Mouse (Mus musculus): ENCODE results near the gene Tdrd1. TPM values are rescaled to one million over a fixed set of nuclear protein-coding genes. Genes with fewer than 3 reads are reported as not detected.

Tdrd1 gene
- polyA plus RNA-seq, 1 experiment from 2014 or later = 1.1 TPM

DNA sequence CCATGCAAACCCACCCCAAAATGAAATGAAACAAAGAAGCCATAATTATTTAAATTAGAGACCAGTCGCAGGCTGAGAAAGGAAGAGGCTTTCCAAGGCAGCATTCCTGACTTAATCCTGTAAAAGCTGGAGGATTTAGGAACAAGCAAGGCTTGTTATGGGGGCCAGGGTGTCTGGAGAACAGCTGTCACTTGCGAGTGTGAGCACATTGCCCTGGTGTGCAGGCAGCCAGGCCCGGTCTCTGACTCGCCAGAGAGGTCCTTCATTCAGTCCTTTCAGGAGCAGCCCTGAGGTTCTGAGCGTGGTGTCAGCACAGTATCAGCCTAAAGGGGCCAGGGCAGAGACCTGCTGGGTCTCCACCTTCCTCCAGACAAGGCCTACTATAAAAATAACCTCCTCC is 62.6 kb downstream of the Tdrd1 start:
- Histone ChIP-seq H3K4me2 (no peak overlapping the region), H3K4me3 (replicated peaks) (no peak overlapping the region), H3K36me3 (no peaks in the 10 kb centered on the region), H3K9ac (replicated peaks) (no peak overlapping the region), H3K27me3 (replicated peaks) (no peaks in the 10 kb centered on the region), H3K4me1 (no peaks in the 10 kb centered on the region), H3K27ac (replicated peaks) (no peak overlapping the region), H3K9me3 (replicated peaks) (no peaks in the 10 kb centered on the region)
- WGBS = 84% methylated on average over 5 of the region's 5 CpGs
- ATAC-seq (ENCODE audit: low FRiP score) = no peak

DNA sequence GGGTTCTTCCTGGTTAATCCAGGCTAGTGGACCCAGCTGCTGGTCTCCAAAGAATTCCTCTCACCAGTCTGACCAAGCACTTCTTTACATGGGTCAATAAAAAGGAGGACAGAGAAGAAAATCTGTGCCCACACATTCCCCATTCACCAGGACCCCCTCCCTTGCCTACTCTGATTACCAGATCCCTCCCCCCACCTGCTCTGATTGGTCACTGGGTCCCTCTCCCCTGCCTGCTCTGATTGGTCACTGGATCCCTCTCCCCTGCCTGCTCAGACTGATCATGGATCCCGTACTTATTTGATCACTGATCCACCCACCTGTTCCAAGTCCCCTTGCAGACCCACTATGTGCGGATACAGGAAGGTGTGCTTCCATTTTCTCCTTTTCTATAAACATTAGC is 65.4 kb downstream of the Tdrd1 start:
- 39% methylated on average over 2 of the region's 2 CpGs for WGBS
- ATAC-seq (ENCODE audit: low FRiP score) = no peak

DNA sequence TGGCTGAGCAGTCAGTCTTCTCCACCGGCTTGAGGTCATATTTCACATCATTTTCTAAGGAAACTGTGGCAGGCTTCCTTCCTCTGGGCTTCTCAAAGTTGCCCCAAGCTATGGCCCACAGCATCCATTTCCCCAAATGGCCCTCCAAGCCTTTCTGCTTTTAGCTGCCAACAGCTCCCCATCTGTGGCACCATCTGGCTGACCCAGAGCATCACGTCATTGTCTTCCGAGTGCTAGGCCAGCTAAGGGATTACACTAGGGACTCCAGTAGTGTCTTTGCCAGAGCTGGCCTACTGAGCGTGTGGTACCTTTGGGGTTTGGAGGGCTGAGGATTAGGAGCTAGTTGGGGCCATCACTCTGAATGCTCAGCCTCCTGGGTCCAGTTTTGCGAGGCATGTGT is 66.6 kb downstream of the Tdrd1 start:
- H3K9ac ChIP-seq (replicated peaks) = no peak overlapping the region
- H3K4me3 ChIP-seq (replicated peaks) = no peak overlapping the region
- no peaks in the 10 kb centered on the region for H3K4me1 ChIP-seq
- WGBS = 67% methylated on average over 5 of the region's 5 CpGs
- no peaks in the 10 kb centered on the region for H3K9me3 ChIP-seq (replicated peaks)
- H3K27me3 ChIP-seq (replicated peaks) = no peaks in the 10 kb centered on the region
- H3K27ac ChIP-seq (replicated peaks) = no peak overlapping the region
- H3K4me2 ChIP-seq = no peak overlapping the region
- H3K36me3 ChIP-seq = no peaks in the 10 kb centered on the region
- no peak for ATAC-seq (ENCODE audit: low FRiP score)

More for the DNA sequence above, 65.4 kb downstream of the Tdrd1 start:
- Histone ChIP-seq H3K9me3 (replicated peaks) (no peaks in the 10 kb centered on the region), H3K4me3 (replicated peaks) (no peak overlapping the region), H3K4me1 (no peaks in the 10 kb centered on the region), H3K9ac (replicated peaks) (no peak overlapping the region), H3K36me3 (no peaks in the 10 kb centered on the region), H3K4me2 (no peak overlapping the region), H3K27ac (replicated peaks) (no peak overlapping the region), H3K27me3 (replicated peaks) (no peaks in the 10 kb centered on the region)

DNA sequence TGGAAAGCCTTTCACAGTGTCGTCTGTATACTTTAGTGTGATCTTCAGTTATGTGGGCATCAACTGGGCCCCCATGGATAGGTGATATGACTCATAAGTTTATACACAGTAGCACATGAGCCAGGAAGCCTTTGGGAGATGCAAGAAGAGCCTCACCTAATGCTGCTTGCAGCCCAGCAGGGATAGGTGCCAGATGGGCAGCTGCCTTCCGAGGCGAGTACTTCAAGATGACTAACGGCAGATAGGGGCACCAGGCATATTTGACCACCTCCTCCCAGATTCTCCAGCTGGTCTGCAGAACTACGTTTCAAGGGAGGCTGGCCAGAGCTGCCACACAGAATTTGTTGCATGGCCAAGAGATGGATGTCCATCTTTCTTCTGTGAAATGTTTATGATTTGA is 67.3 kb downstream of the Tdrd1 start:
- Histone ChIP-seq H3K27ac (replicated peaks) (no peak overlapping the region), H3K27me3 (replicated peaks) (no peaks in the 10 kb centered on the region), H3K9me3 (replicated peaks) (no peaks in the 10 kb centered on the region), H3K9ac (replicated peaks) (no peak overlapping the region), H3K36me3 (no peaks in the 10 kb centered on the region), H3K4me2 (no peak overlapping the region), H3K4me1 (no peaks in the 10 kb centered on the region), H3K4me3 (replicated peaks) (no peak overlapping the region)
- WGBS = 86% methylated on average over 5 of the region's 5 CpGs
- ATAC-seq (ENCODE audit: low FRiP score) = no peak

DNA sequence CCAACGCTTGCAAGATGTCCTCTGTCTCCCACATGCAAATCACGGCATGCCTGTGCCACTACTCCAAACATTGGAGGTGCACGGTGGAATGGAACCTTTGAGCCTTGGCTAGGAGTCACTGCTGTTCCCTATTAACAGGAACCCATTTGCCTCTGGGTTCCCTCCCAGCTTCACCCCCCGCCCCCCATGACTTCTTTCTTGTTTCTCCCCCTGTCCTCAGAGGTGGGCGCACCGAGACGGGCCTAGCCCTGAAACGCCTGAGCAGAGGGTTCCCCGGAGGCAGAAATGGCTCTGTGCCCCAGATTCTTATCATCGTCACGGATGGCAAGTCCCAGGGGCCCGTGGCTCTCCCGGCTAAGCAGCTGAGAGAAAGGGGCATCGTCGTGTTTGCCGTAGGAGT is 71.6 kb downstream of the Tdrd1 start:
- Histone ChIP-seq H3K4me1 (no peaks in the 10 kb centered on the region), H3K27me3 (replicated peaks) (no peaks in the 10 kb centered on the region), H3K9ac (replicated peaks) (no peak overlapping the region), H3K4me3 (replicated peaks) (no peak overlapping the region), H3K27ac (replicated peaks) (no peak overlapping the region), H3K9me3 (replicated peaks) (no peaks in the 10 kb centered on the region), H3K4me2 (no peak overlapping the region), H3K36me3 (no peaks in the 10 kb centered on the region)
- ATAC-seq (ENCODE audit: low FRiP score) = no peak
- 77% methylated on average over 16 of the region's 16 CpGs for WGBS

DNA sequence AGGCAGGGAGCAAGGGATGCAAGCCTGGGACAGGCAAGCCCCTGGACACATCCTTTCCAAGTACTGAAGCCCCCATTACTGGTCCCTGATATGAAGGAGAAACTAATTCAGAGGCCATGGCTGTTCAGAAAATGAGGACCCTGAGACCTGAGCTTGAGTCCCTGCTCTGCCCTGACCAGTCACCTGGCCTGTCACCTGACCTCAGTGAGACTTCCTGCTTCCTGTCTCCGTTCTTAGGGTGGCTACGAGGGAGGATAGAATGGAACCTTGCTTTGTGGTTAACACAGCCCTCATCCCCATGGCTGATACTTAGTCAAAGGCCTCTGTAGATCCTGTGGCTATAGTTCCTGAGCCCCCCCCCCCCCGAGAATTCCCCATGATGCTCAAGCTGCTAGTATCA is 78.1 kb downstream of the Tdrd1 start:
- no peak for ATAC-seq (ENCODE audit: low FRiP score)
- no peak overlapping the region for H3K27ac ChIP-seq (replicated peaks)
- no peak overlapping the region for H3K4me3 ChIP-seq (replicated peaks)
- peaks cover 9% of the 10 kb centered on the region for H3K4me1 ChIP-seq
- 85% methylated on average over 3 of the region's 3 CpGs for WGBS
- no peak overlapping the region for H3K4me2 ChIP-seq
- H3K27me3 ChIP-seq (replicated peaks) = no peaks in the 10 kb centered on the region
- H3K36me3 ChIP-seq = no peaks in the 10 kb centered on the region
- no peaks in the 10 kb centered on the region for H3K9me3 ChIP-seq (replicated peaks)
- H3K9ac ChIP-seq (replicated peaks) = no peak overlapping the region

DNA sequence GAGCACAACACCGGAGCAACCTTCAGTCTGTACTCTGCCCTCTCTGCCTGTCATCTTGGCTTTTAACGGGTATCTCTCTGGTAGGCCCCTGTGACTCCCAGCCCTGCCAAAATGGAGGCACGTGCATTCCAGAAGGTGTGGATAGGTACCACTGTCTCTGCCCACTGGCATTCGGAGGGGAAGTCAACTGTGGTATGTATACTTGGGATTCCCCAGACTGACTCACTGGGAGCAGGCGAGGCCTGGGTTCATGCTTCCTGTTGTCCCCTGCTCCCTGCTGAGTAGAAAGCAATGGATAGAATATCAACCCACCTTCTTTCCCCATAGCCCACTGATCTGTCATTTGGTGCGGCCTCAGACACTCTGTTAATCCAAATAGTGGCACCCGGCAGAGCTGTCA is 79.4 kb downstream of the Tdrd1 start:
- no peak overlapping the region for H3K4me3 ChIP-seq (replicated peaks)
- no peaks in the 10 kb centered on the region for H3K9me3 ChIP-seq (replicated peaks)
- H3K4me2 ChIP-seq = no peak overlapping the region
- H3K9ac ChIP-seq (replicated peaks) = no peak overlapping the region
- no peaks in the 10 kb centered on the region for H3K36me3 ChIP-seq
- peaks cover 9% of the 10 kb centered on the region for H3K4me1 ChIP-seq
- no peaks in the 10 kb centered on the region for H3K27me3 ChIP-seq (replicated peaks)
- ATAC-seq (ENCODE audit: low FRiP score) = no peak
- 89% methylated on average over 7 of the region's 7 CpGs for WGBS
- H3K27ac ChIP-seq (replicated peaks) = no peak overlapping the region

DNA sequence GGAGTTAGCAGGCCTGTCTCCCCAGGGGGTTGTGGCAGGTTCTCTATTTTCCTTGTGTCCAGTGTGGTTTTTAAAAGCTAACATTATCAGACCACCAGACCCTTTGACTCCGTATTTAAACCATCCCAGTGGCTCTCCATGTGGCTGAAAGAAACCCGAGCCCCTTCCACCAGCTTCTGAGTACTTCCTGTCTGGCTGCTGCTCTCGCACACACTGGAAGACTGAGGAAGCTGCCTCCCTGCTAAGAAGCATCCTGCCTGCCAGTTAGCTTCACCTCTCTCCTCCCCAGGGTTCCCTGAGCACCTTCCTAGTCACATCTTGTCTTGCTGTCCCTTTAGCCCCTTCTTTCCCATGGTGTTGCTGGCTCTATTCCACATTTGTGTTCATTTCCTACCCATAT is 81.8 kb downstream of the Tdrd1 start:
- H3K4me3 ChIP-seq (replicated peaks) = no peak overlapping the region
- no peaks in the 10 kb centered on the region for H3K27me3 ChIP-seq (replicated peaks)
- H3K9me3 ChIP-seq (replicated peaks) = no peaks in the 10 kb centered on the region
- H3K36me3 ChIP-seq = no peaks in the 10 kb centered on the region
- peaks cover 9% of the 10 kb centered on the region for H3K4me1 ChIP-seq
- 55% methylated on average over 3 of the region's 3 CpGs for WGBS
- H3K4me2 ChIP-seq = no peak overlapping the region
- no peak overlapping the region for H3K9ac ChIP-seq (replicated peaks)
- no peak overlapping the region for H3K27ac ChIP-seq (replicated peaks)
- no peak for ATAC-seq (ENCODE audit: low FRiP score)

DNA sequence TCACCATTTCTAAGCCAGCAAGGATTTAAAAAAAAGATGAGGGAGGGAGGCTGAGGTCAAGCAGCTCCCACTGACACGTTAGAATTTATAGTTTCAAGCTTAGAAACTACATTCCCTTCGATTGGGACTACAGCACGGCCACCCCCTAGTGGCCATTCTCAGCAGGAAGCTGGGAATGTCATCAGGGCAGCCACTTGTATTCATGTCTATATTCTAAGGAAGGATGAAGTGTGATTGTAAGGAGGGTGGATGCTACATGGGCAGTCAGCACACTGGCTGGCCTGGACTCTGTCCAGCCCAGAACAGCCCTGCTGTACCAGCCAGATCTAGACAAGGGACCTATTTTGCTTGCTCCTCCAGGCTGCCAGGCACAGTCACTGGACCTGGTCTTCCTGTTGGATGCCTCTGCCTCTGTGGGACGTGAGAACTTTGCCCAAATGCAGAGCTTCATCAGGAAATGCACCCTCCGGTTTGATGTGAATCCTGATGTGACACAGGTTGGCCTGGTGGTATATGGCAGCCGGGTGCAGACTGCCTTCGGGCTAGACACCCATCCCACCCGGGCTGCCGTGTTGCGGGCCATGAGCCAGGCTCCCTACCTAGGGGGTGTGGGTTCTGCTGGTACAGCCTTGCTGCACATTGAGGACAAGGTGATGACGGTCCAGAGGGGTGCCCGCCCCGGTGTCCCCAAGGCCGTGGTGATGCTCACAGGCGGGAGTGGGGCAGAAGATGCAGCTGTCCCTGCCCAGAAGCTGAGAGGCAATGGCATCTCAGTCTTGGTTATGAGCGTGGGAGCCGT is 82.7 kb downstream of the Tdrd1 start:
- WGBS = 75% methylated on average over 17 of the region's 17 CpGs
- no peaks in the 10 kb centered on the region for H3K36me3 ChIP-seq
- no peaks in the 10 kb centered on the region for H3K9me3 ChIP-seq (replicated peaks)
- H3K27ac ChIP-seq (replicated peaks) = no peak overlapping the region
- H3K27me3 ChIP-seq (replicated peaks) = no peaks in the 10 kb centered on the region
- no peak overlapping the region for H3K4me2 ChIP-seq
- H3K4me3 ChIP-seq (replicated peaks) = no peak overlapping the region
- no peak overlapping the region for H3K9ac ChIP-seq (replicated peaks)
- H3K4me1 ChIP-seq = peaks cover 9% of the 10 kb centered on the region
- ATAC-seq (ENCODE audit: low FRiP score) = peak; percentile 59; the same call in 1 of the 2 replicates

DNA sequence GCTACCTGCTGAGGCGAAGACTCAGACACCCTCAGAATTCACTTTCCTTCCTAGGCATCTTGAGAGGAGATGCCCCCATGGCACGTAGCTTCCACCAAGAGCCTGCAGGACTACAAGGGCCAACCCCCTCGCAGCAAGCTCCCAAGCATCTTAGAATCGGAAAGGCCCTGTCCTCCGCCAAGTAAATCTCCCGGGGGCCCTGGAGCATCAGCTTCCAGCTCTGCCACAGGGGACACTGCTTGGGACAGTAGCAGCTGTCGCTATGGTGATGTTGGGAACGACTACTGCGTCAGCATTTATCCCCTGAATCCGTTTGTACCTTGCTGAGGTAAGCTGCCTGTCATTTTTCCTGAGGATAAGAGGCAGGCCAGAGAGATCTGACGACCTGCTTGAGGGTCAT is 84.6 kb downstream of the Tdrd1 start:
- H3K9me3 ChIP-seq (replicated peaks) = no peaks in the 10 kb centered on the region
- WGBS = 57% methylated on average over 11 of the region's 11 CpGs

DNA sequence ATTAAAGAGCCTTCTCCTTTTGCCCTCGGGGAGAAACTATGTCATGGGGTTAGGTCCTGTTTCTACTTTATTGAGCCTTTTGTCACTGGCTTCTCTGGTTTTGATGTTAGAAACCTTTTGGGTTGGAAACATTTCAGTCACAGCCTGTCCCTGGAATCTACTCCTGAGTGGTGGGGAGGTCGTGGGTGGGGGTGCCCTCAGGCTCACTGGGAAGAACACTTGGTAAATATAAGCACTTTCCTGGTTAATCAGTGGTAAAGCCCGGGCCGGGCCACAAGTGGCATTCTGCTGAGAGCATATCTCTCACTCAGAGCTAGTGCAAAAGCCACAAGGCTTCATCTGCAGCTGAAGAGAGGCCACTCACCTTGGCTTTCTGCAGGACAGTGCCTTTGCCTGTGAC is 87.8 kb downstream of the Tdrd1 start:
- Histone ChIP-seq H3K27me3 (replicated peaks) (no peaks in the 10 kb centered on the region), H3K4me2 (no peak overlapping the region), H3K9me3 (replicated peaks) (no peaks in the 10 kb centered on the region), H3K4me3 (replicated peaks) (no peak overlapping the region), H3K27ac (replicated peaks) (no peak overlapping the region), H3K4me1 (no peaks in the 10 kb centered on the region; the same call in 1 of the 2 replicates), H3K9ac (replicated peaks) (no peak overlapping the region), H3K36me3 (no peaks in the 10 kb centered on the region)
- ATAC-seq (ENCODE audit: low FRiP score) = no peak
- 84% methylated on average over 4 of the region's 4 CpGs for WGBS

More for the DNA sequence above, 84.6 kb downstream of the Tdrd1 start:
- no peak overlapping the region for H3K27ac ChIP-seq (replicated peaks)
- H3K36me3 ChIP-seq = no peaks in the 10 kb centered on the region
- no peaks in the 10 kb centered on the region for H3K27me3 ChIP-seq (replicated peaks)
- peaks cover 9% of the 10 kb centered on the region for H3K4me1 ChIP-seq
- no peak overlapping the region for H3K4me2 ChIP-seq
- no peak overlapping the region for H3K4me3 ChIP-seq (replicated peaks)
- H3K9ac ChIP-seq (replicated peaks) = no peak overlapping the region
- no peak for ATAC-seq (ENCODE audit: low FRiP score)

DNA sequence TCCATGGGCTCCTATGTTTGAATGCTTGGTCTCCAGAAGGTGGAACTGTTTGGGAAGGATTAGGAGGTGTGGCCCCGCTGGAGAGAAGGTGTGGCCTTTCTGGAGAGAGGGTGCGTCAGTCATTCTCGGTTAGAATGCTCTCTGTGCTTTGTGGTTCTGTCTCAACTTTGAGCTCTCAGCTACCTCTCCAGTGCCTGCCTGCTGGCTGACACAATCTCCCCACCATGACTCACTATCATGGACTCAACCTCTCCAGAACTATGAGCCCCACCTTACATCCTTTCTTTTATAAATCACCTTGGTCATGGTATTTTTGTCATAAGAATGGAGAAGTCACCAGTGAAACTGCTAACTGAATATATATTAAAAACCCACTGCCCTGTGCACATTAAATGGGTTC is 88.6 kb downstream of the Tdrd1 start:
- H3K9me3 ChIP-seq (replicated peaks) = no peaks in the 10 kb centered on the region
- H3K4me3 ChIP-seq (replicated peaks) = no peak overlapping the region
- WGBS = 97% methylated on average over 3 of the region's 3 CpGs
- H3K27me3 ChIP-seq (replicated peaks) = no peaks in the 10 kb centered on the region
- no peak for ATAC-seq (ENCODE audit: low FRiP score)
- no peaks in the 10 kb centered on the region for H3K4me1 ChIP-seq
- no peaks in the 10 kb centered on the region for H3K36me3 ChIP-seq
- no peak overlapping the region for H3K9ac ChIP-seq (replicated peaks)
- H3K4me2 ChIP-seq = no peak overlapping the region
- no peak overlapping the region for H3K27ac ChIP-seq (replicated peaks)
